Mouse (Mus musculus): ENCODE data around the gene Boll. TPM values are rescaled to one million over a fixed set of nuclear protein-coding genes. Genes with fewer than 3 reads are reported as not detected.

The Boll gene
- polyA plus RNA-seq, 1 experiment from 2014 or later = not detected

- no peaks in the 10 kb centered on the region for H3K27me3 ChIP-seq
- WGBS = 75% methylated on average over 11 of the region's 11 CpGs
- ATAC-seq (ENCODE audit: low FRiP score) = no peak
These were observed 148.0 kb downstream of the Boll start for GRCm38 (mm10) chr1:55215185-55215813.

GRCm38 (mm10) chr1:55213936-55214335 is 149.3 kb downstream of the Boll start:
- no peak for ATAC-seq (ENCODE audit: low FRiP score)
- no peak overlapping the region for H3K9ac ChIP-seq
- no peak overlapping the region for H3K4me3 ChIP-seq
- H3K4me2 ChIP-seq = no peak overlapping the region
- no peaks in the 10 kb centered on the region for H3K9me3 ChIP-seq
- H3K4me1 ChIP-seq (replicated peaks) = peaks cover 5% of the 10 kb centered on the region; the same call in 1 of the 2 replicates
- WGBS = 88% methylated on average over 6 of the region's 6 CpGs
- no peaks in the 10 kb centered on the region for H3K27me3 ChIP-seq
- no peaks in the 10 kb centered on the region for H3K36me3 ChIP-seq
- no peak overlapping the region for H3K27ac ChIP-seq

More at GRCm38 (mm10) chr1:55215185-55215813, 148.0 kb downstream of the Boll start:
- no peaks in the 10 kb centered on the region for H3K36me3 ChIP-seq
- H3K27ac ChIP-seq = no peak overlapping the region
- H3K4me3 ChIP-seq = no peak overlapping the region
- peaks cover 4% of the 10 kb centered on the region; the same call in 1 of the 2 replicates for H3K4me1 ChIP-seq (replicated peaks)
- no peak overlapping the region for H3K4me2 ChIP-seq
- no peak overlapping the region for H3K9ac ChIP-seq
- H3K9me3 ChIP-seq = no peaks in the 10 kb centered on the region

DNA sequence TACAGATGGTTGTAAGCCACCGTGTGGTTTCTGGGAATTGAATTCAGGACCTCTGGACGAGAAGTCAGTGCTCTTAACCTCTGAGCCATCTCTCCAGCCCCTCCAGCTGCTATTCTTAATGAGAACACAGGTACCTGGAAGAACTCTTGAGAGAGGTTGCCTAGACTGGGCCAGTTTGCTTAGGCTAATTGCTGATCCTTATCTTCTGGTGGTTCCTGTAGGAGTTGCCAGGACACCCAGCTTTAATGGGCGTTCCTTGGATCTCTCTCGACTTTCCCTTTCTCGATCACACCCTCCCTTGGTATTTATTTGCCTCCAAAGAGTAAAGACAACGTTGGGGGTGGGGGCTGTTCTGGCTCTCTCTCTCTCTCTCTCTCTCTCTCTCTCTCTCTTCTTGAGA is 149.8 kb downstream of the Boll start:
- H3K9me3 ChIP-seq = no peaks in the 10 kb centered on the region
- H3K27me3 ChIP-seq = no peaks in the 10 kb centered on the region
- H3K4me3 ChIP-seq = no peak overlapping the region
- ATAC-seq (ENCODE audit: low FRiP score) = no peak
- H3K27ac ChIP-seq = no peak overlapping the region
- H3K36me3 ChIP-seq = no peaks in the 10 kb centered on the region
- 75% methylated on average over 6 of the region's 6 CpGs for WGBS
- no peak overlapping the region for H3K4me2 ChIP-seq
- H3K4me1 ChIP-seq (replicated peaks) = peaks cover 5% of the 10 kb centered on the region; the same call in 1 of the 2 replicates
- no peak overlapping the region for H3K9ac ChIP-seq

DNA sequence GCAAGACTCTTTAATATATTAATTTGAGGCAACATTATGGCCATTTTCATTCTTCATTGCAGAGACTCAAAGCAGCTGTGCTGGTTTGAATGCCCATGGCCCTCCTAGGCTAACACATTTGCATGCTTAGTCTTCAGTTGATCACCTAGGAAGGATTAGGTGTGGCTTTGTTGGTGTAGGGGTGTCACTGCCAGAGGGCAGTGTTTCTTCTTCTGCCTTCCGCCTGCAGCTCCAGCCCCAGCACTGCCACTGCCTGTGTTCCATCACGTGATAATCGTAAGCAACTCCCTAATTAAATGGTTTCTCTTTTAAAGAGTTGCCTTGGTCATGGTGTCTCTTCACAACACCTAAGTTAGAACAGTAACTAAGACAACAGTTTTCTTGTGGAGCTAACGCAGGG is 150.5 kb downstream of the Boll start:
- no peaks in the 10 kb centered on the region for H3K9me3 ChIP-seq
- H3K9ac ChIP-seq = no peak overlapping the region
- ATAC-seq (ENCODE audit: low FRiP score) = no peak
- no peaks in the 10 kb centered on the region for H3K36me3 ChIP-seq
- H3K27me3 ChIP-seq = no peaks in the 10 kb centered on the region
- 83% methylated on average over 4 of the region's 4 CpGs for WGBS
- peaks cover 5% of the 10 kb centered on the region; the same call in 1 of the 2 replicates for H3K4me1 ChIP-seq (replicated peaks)
- no peak overlapping the region for H3K27ac ChIP-seq
- H3K4me2 ChIP-seq = no peak overlapping the region
- H3K4me3 ChIP-seq = no peak overlapping the region

GRCm38 (mm10) chr1:55211081-55211480 is 152.2 kb downstream of the Boll start:
- Histone ChIP-seq H3K36me3 (no peaks in the 10 kb centered on the region), H3K27ac (no peak overlapping the region), H3K9me3 (no peaks in the 10 kb centered on the region), H3K4me3 (no peak overlapping the region), H3K9ac (no peak overlapping the region), H3K27me3 (no peaks in the 10 kb centered on the region), H3K4me1 (replicated peaks) (peaks cover 5% of the 10 kb centered on the region; the same call in 1 of the 2 replicates), H3K4me2 (no peak overlapping the region)
- ATAC-seq (ENCODE audit: low FRiP score) = no peak
- WGBS = 77% methylated on average over 8 of the region's 8 CpGs

DNA sequence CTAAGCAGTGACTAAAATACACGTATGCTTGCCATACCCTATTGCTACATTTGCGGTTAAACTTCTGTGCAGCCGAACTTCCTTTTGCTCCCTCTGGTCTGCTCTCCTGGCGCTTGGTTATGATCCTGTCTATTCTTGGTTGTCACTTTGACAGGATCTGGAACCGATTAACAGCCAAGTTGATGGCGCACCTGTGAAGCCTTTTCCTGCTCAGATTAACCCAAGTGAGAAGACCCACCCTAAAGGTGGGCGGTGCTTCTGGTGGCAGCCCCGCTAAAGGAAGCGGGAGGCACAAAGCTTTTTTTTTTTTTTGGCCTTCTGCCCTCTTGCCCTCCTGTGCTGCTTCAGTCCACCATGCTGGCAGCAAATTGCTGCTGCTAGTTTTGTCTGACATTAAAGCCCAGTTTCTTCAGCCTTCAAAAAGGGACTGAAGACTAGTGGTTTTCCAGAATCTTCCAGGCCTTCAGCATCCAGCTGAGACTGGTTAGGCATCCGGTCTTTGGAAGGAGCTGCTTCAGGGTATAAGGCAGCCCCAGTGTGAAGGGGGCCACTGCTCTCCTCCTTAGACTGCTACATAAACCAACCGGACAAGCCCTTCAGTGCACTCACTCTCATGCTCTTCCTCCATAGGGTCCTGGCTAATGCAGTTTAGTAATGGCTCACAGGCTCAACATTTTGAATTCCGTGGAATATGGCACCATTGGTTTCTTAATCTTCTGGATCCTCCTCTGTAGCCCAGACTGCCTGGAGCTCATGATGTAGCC is 152.9 kb downstream of the Boll start:
- no peak overlapping the region for H3K27ac ChIP-seq
- H3K4me3 ChIP-seq = no peak overlapping the region
- no peaks in the 10 kb centered on the region for H3K9me3 ChIP-seq
- no peak overlapping the region for H3K9ac ChIP-seq
- H3K4me2 ChIP-seq = no peak overlapping the region
- H3K36me3 ChIP-seq = no peaks in the 10 kb centered on the region
- no peak for ATAC-seq (ENCODE audit: low FRiP score)
- peaks cover 5% of the 10 kb centered on the region; the same call in 1 of the 2 replicates for H3K4me1 ChIP-seq (replicated peaks)
- H3K27me3 ChIP-seq = no peaks in the 10 kb centered on the region
- 53% methylated on average over 12 of the region's 12 CpGs for WGBS

DNA sequence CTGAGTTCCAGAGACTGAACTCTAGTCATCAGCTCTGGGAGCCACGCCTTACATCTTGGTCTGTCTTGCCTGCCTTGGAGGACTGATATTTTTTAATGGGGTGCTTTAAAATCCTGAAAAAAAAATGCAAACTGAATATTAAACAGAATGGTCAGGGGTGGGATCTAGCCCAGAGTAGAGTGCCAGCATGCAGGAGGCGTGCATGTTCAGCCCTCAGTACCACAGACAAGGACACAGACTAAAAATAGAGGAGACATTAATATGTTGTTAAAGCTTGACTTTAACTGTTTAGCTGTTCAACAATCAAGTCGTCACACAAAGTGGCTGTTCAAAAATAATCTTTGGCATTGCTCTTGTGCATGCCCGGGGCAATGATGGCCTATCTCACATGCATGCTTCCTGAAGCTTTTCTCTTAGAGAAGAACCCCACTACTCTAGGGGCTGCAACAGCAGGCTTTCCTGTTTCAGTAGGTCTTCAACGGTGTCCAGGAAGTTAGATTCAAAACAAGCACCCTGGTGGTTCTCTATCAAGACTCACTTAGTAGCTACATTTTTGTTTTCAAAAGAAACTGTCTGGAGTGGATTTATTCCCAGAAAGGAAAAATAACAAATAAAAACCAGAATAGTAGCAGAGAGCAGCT is 154.6 kb downstream of the Boll start:
- no peak overlapping the region for H3K27ac ChIP-seq
- peaks cover 5% of the 10 kb centered on the region; the same call in 1 of the 2 replicates for H3K4me1 ChIP-seq (replicated peaks)
- no peak overlapping the region for H3K4me3 ChIP-seq
- WGBS = 85% methylated on average over 5 of the region's 5 CpGs
- no peak for ATAC-seq (ENCODE audit: low FRiP score)
- H3K9ac ChIP-seq = no peak overlapping the region
- H3K4me2 ChIP-seq = no peak overlapping the region
- H3K9me3 ChIP-seq = no peaks in the 10 kb centered on the region
- H3K36me3 ChIP-seq = no peaks in the 10 kb centered on the region
- H3K27me3 ChIP-seq = no peaks in the 10 kb centered on the region

GRCm38 (mm10) chr1:55207561-55207960 is 155.7 kb downstream of the Boll start:
- H3K27me3 ChIP-seq = no peaks in the 10 kb centered on the region
- WGBS = 88% methylated on average over 6 of the region's 6 CpGs
- no peak overlapping the region for H3K27ac ChIP-seq
- peaks cover 5% of the 10 kb centered on the region; the same call in 1 of the 2 replicates for H3K4me1 ChIP-seq (replicated peaks)
- H3K4me2 ChIP-seq = no peak overlapping the region
- H3K9ac ChIP-seq = no peak overlapping the region
- H3K36me3 ChIP-seq = no peaks in the 10 kb centered on the region
- H3K9me3 ChIP-seq = no peaks in the 10 kb centered on the region
- no peak overlapping the region for H3K4me3 ChIP-seq
- ATAC-seq (ENCODE audit: low FRiP score) = no peak

GRCm38 (mm10) chr1:55205808-55206327 is 157.4 kb downstream of the Boll start:
- Histone ChIP-seq H3K27ac (no peak overlapping the region), H3K9me3 (no peaks in the 10 kb centered on the region), H3K27me3 (no peaks in the 10 kb centered on the region), H3K36me3 (no peaks in the 10 kb centered on the region), H3K4me3 (no peak overlapping the region), H3K9ac (no peak overlapping the region), H3K4me2 (no peak overlapping the region), H3K4me1 (replicated peaks) (peaks cover 14% of the 10 kb centered on the region)
- WGBS = 29% methylated on average over 5 of the region's 5 CpGs
- no peak for ATAC-seq (ENCODE audit: low FRiP score)

GRCm38 (mm10) chr1:55201850-55202752 is 161.2 kb downstream of the Boll start:
- peak overlapping the region; percentile 55 for H3K27ac ChIP-seq
- WGBS = 64% methylated on average over 18 of the region's 18 CpGs
- no peak for ATAC-seq (ENCODE audit: low FRiP score)

DNA sequence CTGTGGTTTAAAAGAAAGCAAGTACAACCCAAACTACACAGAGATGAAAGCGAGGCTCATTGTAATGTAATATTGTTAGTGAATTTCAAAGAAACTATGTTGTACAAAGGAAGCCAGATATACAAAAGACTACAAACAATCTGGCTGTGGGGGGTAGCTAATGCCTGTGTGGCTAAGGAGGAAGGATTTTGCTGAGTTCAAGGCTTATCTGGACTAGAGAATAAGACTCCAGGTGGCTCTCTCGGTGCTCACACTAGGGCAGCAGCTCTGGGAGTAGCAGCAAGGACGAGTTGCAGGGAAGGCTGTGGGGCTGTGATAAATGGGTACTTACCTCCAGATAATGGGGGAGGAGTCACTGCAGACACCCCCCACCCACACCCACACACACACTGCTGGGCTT is 164.6 kb downstream of the Boll start:
- Histone ChIP-seq H3K9me3 (no peaks in the 10 kb centered on the region), H3K4me2 (no peak overlapping the region), H3K4me3 (no peak overlapping the region), H3K4me1 (replicated peaks) (peaks cover 28% of the 10 kb centered on the region), H3K27ac (no peak overlapping the region), H3K36me3 (no peaks in the 10 kb centered on the region), H3K27me3 (no peaks in the 10 kb centered on the region), H3K9ac (no peak overlapping the region)
- ATAC-seq (ENCODE audit: low FRiP score) = no peak
- WGBS = 16% methylated on average over 3 of the region's 3 CpGs

More at GRCm38 (mm10) chr1:55201850-55202752, 161.2 kb downstream of the Boll start:
- Histone ChIP-seq H3K9me3 (no peaks in the 10 kb centered on the region), H3K4me3 (no peak overlapping the region), H3K4me1 (replicated peaks) (peaks cover 9% of the 10 kb centered on the region), H3K36me3 (no peaks in the 10 kb centered on the region), H3K9ac (no peak overlapping the region), H3K4me2 (no peak overlapping the region), H3K27me3 (no peaks in the 10 kb centered on the region)

Data from hindbrain, embryonic 13.5 days (tissue).